Mouse (Mus musculus) thymus, adult 2 months (tissue): ENCODE results near the gene Zw10. TPM values are rescaled to one million over a fixed set of nuclear protein-coding genes. Genes with fewer than 3 reads are reported as not detected.

ENCODE experiments used
- DNase-seq: peaks from one replicate; pipeline ENCODE4 v3.0.0; 2021
- H3K27ac ChIP-seq: fragments of 200-500 bp; 2 replicates; pipeline ENCODE4 v1.5.1; 2012; ENCODE audit warnings: low read length, control low read depth; ENCODE audit not compliant: control insufficient read depth, insufficient read depth
- H3K27me3 ChIP-seq: fragments of 200-500 bp; 2 replicates; pipeline ENCODE4 v1.6.1; 2012; ENCODE audit warnings: mild to moderate bottlenecking, low read length, moderate library complexity, mixed read lengths; ENCODE audit not compliant: control insufficient read depth, insufficient read depth
- H3K36me3 ChIP-seq: fragments of 200-500 bp; 2 replicates; pipeline ENCODE4 v1.6.1; 2012; ENCODE audit warnings: mild to moderate bottlenecking, low read length, moderate library complexity; ENCODE audit not compliant: control insufficient read depth, insufficient read depth
- H3K4me1 ChIP-seq: fragments of 200-500 bp; replicated peaks from 2 replicates; pipeline ENCODE4 v1.6.1; 2012; ENCODE audit warnings: low read length; ENCODE audit not compliant: control insufficient read depth, insufficient read depth
- H3K4me3 ChIP-seq: fragments of 200-500 bp; 2 replicates; pipeline ENCODE4 v1.5.1; 2012; ENCODE audit warnings: mild to moderate bottlenecking, low read length, control low read depth, moderate library complexity; ENCODE audit not compliant: control insufficient read depth, insufficient read depth
- CTCF ChIP-seq: fragments of 200-500 bp; IDR thresholded peaks from 2 replicates; pipeline ENCODE4 v1.5.1; 2012; ENCODE audit warnings: mild to moderate bottlenecking, control low read depth, low read length, moderate library complexity, borderline replicate concordance; ENCODE audit not compliant: control insufficient read depth, poor library complexity, insufficient read depth; ENCODE audit errors: extremely low read depth
- POLR2A ChIP-seq: fragments of 200-500 bp; IDR thresholded peaks from 2 replicates; pipeline ENCODE4 v1.6.1; 2012; ENCODE audit warnings: mild to moderate bottlenecking, low read length, control low read depth, moderate library complexity; ENCODE audit not compliant: control insufficient read depth, poor library complexity, insufficient read depth; ENCODE audit errors: extremely low read depth
- WGBS: fragments of 180-500 bp; shearing (Covaris S2); methylation state at CpG from one replicate; pipeline ENCODE4 v1.1.7; 2018; 5-methylcytosine and 5-hydroxymethylcytosine counted together
- polyA plus RNA-seq: library from polyadenylated mRNA; depleted of rRNA; stranded (reverse); fragments of >200 nt; gene quantifications from 2 replicates; pipeline ENCODE4 v1.2.3, GENCODE M21; 2012

The Zw10 gene
- polyA plus RNA-seq, 1 experiment, result 31.2 TPM

DNA sequence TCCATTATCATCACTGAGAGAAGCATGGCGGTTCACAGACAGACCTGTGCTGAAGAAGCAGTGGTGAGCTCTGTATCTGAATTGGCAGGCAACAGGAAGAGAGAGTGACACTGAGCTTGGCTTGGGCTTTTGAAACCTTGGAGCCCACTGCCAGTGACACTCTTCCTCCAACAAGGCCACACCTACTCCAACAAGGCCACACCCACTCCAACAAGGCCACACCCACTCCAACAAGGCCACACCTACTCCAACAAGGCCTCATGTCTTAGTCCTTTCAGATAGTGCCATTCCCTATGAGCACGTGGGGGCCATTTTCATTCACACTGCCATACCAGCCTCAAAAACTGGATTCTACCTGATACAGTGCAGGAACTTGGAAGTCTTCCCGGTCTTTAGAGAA, 43.5 kb downstream of the Zw10 start:
- Histone ChIP-seq H3K27ac (no peak overlapping the region), H3K4me1 (no peaks in the 10 kb centered on the region), H3K4me3 (no peak overlapping the region), H3K36me3 (no peaks in the 10 kb centered on the region), H3K27me3 (no peaks in the 10 kb centered on the region)
- TF ChIP-seq CTCF, result no peak
- TF ChIP-seq POLR2A, result no peak
- DNase-seq, result no peak
- 97% methylated on average over 3 of the region's 3 CpGs for WGBS

DNA sequence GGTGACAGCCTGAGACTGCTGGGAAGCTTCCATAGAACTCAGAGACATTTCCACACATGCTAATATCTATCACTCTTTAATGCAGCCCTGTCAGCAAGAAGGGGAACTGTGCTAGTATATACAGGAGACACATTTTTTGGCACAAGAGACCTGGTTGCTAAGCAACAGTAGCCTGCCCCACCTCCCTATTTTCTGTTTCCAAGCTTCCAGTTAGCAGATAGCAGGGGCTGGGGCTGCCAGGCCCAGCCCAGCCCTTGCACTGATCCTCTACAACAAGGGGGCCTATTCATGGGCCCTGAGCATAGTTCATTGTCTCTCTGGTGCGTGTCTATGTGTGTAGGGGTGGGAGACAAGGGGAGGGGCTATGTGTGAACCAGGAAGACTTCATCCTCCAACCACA, 46.9 kb downstream of the Zw10 start:
- 83% methylated on average over 1 of the region's 1 CpGs for WGBS

DNA sequence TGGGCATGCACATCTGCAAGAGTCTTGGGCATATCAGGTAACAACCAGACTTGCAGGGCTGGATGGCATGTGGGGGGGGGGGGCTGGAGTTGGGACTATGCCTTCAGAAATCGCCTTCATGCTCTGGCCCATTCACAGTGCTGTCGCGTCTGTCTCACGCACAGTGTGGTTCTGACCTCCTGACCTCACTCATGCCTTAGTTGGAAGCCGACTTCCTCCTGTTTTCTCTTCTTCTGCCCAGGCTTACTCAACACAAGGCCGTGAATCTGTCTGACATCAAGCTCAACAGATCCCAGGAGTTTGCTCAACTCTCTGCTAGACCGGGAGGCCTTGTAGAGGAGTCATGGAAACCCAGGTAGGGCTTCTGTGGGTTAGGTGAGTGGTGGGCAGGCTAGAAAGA, 53.7 kb downstream of the Zw10 start:
- H3K27me3 ChIP-seq, result no peaks in the 10 kb centered on the region
- TF ChIP-seq POLR2A (no peak), CTCF (no peak)
- WGBS, result 75% methylated on average over 7 of the region's 7 CpGs

More for the DNA sequence above, 46.9 kb downstream of the Zw10 start:
- no peak overlapping the region for H3K4me3 ChIP-seq
- no peaks in the 10 kb centered on the region for H3K4me1 ChIP-seq
- H3K36me3 ChIP-seq, result no peaks in the 10 kb centered on the region
- H3K27ac ChIP-seq, result no peak overlapping the region
- no peak for DNase-seq
- no peaks in the 10 kb centered on the region for H3K27me3 ChIP-seq
- no peak for TF ChIP-seq CTCF
- TF ChIP-seq POLR2A, result no peak

DNA sequence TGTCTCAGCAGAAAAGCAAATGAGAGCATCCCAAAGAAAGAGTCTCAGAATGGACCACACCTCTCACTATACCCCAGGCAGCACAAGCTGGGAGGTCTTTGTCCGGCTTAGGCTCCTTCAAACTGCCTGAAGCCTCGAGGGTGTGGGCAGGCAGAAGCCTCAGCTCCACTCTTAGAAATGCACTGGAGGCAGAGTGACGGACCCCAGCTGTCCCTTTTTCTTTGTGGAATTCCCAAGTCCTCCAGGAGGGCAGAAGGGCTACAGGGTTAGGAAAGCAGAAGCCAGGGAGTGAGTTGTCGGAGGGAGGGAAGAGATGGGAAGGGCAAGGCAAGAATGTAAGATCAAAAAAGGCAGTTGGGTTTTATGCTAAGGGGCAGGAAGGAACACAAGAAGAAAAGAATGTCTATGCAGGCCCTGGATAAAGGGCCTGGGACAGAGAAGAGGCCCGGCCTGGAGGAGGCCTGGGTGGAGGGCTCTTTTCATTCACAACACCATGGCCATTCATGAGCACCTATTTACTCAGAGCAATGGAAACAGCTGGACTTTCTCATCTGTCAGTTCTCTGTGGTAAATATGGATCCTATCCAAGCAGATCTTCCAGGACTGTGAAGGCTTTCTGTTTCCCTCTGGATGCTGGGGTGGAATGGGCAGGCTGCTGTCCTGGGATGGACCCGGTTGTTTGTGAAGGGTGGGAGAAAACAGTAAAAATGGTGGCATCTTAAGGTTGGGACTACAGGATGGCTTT, 55.2 kb downstream of the Zw10 start:
- no peak for DNase-seq
- H3K4me1 ChIP-seq, result no peaks in the 10 kb centered on the region
- whole genome bisulfite sequencing, result 81% methylated on average over 6 of the region's 6 CpGs
- no peaks in the 10 kb centered on the region for H3K27me3 ChIP-seq
- TF ChIP-seq POLR2A (no peak), CTCF (no peak)
- no peaks in the 10 kb centered on the region for H3K36me3 ChIP-seq
- H3K27ac ChIP-seq, result no peak overlapping the region
- H3K4me3 ChIP-seq, result no peak overlapping the region

More for the DNA sequence above, 53.7 kb downstream of the Zw10 start:
- Histone ChIP-seq H3K4me3 (no peak overlapping the region), H3K27ac (no peak overlapping the region), H3K4me1 (no peaks in the 10 kb centered on the region), H3K36me3 (no peaks in the 10 kb centered on the region)
- DNase-seq, result no peak

DNA sequence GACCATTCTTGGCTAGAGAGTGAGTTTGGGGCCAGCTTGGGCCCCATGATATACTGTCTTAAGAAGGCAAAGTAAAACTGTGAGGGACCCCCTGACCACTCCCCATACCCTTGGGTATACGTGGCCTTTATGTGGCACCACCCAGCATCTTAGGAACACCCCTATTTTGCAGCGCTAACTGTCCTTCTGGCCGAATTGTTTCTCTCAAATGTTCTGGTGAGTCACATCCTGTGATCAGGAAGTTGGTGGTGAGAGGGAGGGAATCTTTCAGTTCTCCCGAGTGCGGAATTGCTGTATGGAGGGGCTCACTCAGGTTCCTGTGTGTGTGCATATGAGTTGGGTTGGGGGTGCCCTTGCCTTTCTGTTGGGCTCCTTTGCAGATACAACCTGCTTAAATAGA, 55.9 kb downstream of the Zw10 start:
- 61% methylated on average over 5 of the region's 5 CpGs for WGBS
- no peak for DNase-seq
- no peak overlapping the region for H3K27ac ChIP-seq

DNA sequence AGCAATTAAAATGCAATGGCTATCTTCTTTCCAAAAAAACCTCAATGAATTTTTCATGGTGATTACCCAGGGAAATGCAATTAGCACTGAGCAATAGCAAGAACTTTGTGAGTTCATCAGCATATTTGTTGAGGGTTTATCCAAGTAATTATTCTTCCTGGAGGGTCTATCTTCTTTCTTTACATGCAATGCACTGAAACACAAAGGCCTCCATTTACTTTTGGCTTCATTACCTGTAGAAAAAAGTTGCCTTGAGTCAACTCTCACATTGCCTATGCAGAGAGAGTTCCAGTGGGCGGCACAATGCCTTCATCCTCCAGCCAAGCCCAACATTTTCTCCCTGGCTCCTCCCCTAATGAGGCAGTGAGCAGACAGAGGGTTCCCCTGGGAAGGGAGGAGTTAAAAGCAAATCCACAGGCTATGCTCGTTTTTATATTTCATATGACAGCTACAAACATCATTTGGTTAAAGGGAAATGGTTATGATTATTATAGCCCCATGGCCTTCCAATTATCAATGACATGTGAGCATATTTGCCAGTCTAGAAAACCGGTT, 62.9 kb downstream of the Zw10 start:
- 54% methylated on average over 3 of the region's 3 CpGs for WGBS
- TF ChIP-seq POLR2A (no peak), CTCF (no peak)
- DNase-seq, result no peak
- H3K27me3 ChIP-seq, result no peaks in the 10 kb centered on the region
- H3K4me1 ChIP-seq, result no peaks in the 10 kb centered on the region
- H3K4me3 ChIP-seq, result no peak overlapping the region
- H3K36me3 ChIP-seq, result no peaks in the 10 kb centered on the region
- H3K27ac ChIP-seq, result no peak overlapping the region

More for the DNA sequence above, 55.9 kb downstream of the Zw10 start:
- Histone ChIP-seq H3K4me3 (no peak overlapping the region), H3K27me3 (no peaks in the 10 kb centered on the region), H3K36me3 (no peaks in the 10 kb centered on the region), H3K4me1 (no peaks in the 10 kb centered on the region)
- TF ChIP-seq CTCF, result no peak
- no peak for TF ChIP-seq POLR2A

DNA sequence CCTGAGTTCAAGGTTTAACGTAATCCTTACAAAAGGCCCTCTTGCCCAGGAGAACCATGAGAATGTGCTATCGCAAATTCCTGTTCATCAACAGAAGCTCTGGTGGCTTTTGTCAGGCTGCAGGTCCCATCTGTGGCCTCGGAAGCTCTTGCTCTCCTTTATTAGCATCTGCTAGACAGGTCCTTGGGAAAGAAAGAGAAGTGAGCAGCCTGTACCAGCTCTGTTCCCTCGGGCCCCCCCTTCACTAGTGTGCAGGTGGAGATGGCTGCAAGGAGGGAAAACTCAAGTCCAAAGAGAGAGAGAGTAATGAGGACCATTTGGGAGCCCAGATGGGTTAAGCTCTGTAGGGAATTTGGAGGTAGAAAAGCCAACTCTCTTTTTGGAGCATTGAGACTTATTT, 64.3 kb downstream of the Zw10 start:
- 81% methylated on average over 4 of the region's 4 CpGs for WGBS
- TF ChIP-seq CTCF, result no peak
- TF ChIP-seq POLR2A, result no peak
- no peaks in the 10 kb centered on the region for H3K36me3 ChIP-seq
- no peak overlapping the region for H3K27ac ChIP-seq
- H3K27me3 ChIP-seq, result no peaks in the 10 kb centered on the region
- DNase-seq, result no peak
- H3K4me1 ChIP-seq, result no peaks in the 10 kb centered on the region
- no peak overlapping the region for H3K4me3 ChIP-seq
